In the genomic region with DNA sequence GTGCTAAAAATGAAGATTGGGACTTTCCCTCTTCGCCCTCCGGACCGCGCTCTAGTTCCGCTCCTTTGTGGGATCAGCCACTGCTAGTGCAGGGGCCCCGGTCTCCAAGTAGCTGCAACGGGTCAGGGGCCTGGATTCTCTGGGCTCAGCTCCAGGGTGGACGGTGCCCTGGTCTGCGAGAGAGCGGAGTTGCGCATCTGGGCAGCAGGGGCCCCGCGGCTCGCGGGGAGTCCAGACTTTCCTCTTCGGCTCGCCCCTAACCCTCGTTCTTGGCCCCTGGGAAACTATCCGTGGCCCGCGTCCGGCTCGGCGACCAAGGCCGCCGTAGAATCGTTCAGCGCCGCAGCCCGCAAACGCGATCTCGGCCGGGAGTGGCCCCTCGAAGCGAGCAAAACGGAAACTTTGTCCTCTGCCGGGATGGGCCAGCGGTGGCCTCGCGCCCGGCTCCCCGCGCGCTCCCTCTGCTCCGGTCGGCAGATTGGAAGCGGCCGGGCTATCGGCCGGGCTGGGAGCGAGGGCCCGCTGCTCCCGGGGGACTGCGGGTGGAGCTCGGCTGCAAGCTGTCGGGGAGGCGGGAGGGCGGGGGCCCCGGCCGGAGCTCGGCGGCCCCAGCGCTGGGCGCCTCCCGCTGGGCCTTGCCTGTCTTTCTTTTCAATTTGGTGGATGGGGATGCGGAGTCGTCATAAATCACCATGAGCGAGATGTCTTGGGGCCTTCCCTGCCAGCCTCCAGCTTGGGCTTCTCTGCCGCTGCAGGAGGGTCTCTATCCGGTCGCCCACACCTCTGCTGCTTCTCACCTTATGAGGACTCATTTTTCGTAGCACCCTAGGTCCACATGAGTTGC, we compare ENCODE assay signal across 8 mouse cellular contexts. TPM values are rescaled to one million over a fixed set of nuclear protein-coding genes. Genes with fewer than 3 reads are reported as not detected.
A peak's percentile ranks its signal among the peaks of the same experiment; 100 is the strongest.
DNase-seq lines count a peak whose midpoint lies in the region; ATAC-seq lines count a peak whose summit lies in the region.

No protein-coding gene starts in this region.

- DNase-seq in kidney, postnatal 4 days, result peak; percentile 23 to 40
- DNase-seq in kidney, adult 11 months, result no peak
- peak; percentile 65 for DNase-seq in embryo, embryonic 10.5 days (ENCODE audit: low spot score)
- DNase-seq in hindbrain, embryonic 14.5 days (ENCODE audit: low spot score), result no peak
- DNase-seq in neural tube, embryonic 10.5 days (ENCODE audit: extremely low spot score, low spot score), result peak; percentile 69
- DNase-seq in urinary bladder, postnatal 10 days (ENCODE audit: low spot score), result no peak
- no peak for DNase-seq in thymus, adult 18-20 months
- no peak for DNase-seq in layer of hippocampus, adult 18-20 months (ENCODE audit: low spot score in 2 of 2)

- ATAC-seq in hindbrain, embryonic 14.5 days (ENCODE audit: low FRiP score), result no peak

- H3K36me3 ChIP-seq in hindbrain, embryonic 14.5 days (replicated peaks; ENCODE audit: control insufficient read depth, insufficient read depth), result no peaks in the 10 kb centered on the region

- peak overlapping the region; percentile 18 for H3K4me3 ChIP-seq in hindbrain, embryonic 14.5 days (replicated peaks; ENCODE audit: low read length)

- H3K4me1 ChIP-seq in hindbrain, embryonic 14.5 days (replicated peaks; ENCODE audit: control insufficient read depth, insufficient read depth, low read length), result no peaks in the 10 kb centered on the region; the same call in 1 of the 2 replicates

- H3K27me3 ChIP-seq in hindbrain, embryonic 14.5 days (ENCODE audit: control insufficient read depth, insufficient read depth, low read length), result peaks cover 98% of the 10 kb centered on the region

- H3K4me2 ChIP-seq in hindbrain, embryonic 14.5 days (replicated peaks), result peak overlapping the region; percentile 31

- H3K9ac ChIP-seq in hindbrain, embryonic 14.5 days, result no peak overlapping the region

- 2% methylated on average over 73 of the region's 73 CpGs for WGBS in hindbrain, embryonic 14.5 days

- no peaks in the 10 kb centered on the region for H3K9me3 ChIP-seq in hindbrain, embryonic 14.5 days (ENCODE audit: control insufficient read depth, low read length)

- H3K27ac ChIP-seq in hindbrain, embryonic 14.5 days, result 0 out of 2 replicates have a peak overlapping the region, but pooled peaks have one; percentile 26

RNA-seq across cellular contexts. Expression of a gene that starts 1.3 kb away (rescaled TPM):
- 25.9 and 28.7 TPM in 2 replicates for polyA plus RNA-seq in hindbrain, embryonic 14.5 days (2014; fragmentation: Nextera tagmentation; extraction: Ambion mirVana)
- total RNA-seq in layer of hippocampus, adult 18-20 months (2021), result not detected

Comparison
In these comparisons a context has a peak if more than half of its experiments do, and no peak if none do; other contexts are left out.
1. DNase-seq: peak in kidney, postnatal 4 days (2 of 2), embryo, embryonic 10.5 days (single experiment) and neural tube, embryonic 10.5 days (single experiment); none in kidney, adult 11 months (single experiment), hindbrain, embryonic 14.5 days (single experiment), urinary bladder, postnatal 10 days (single experiment), thymus, adult 18-20 months (0 of 2) and layer of hippocampus, adult 18-20 months (0 of 2).